Mouse (Mus musculus): Measurements from ENCODE around the gene Relb.

Gene Relb

GRCm38 (mm10) chr7:19629361-19629734 lies at the start of gene Relb:
Gene Relb (minus strand): TSS chr7:19629438.
- in situ Hi-C loops (cut with MboI, MseI): no loop called here

GRCm38 (mm10) chr7:19678901-19679300 lies 49.7 kb upstream of the Relb start:
- in situ Hi-C loops (cut with MboI, MseI): no loop called here

GRCm38 (mm10) chr7:19677872-19678271 lies 48.6 kb upstream of the Relb start, which contains the start of gene Apoc2:
Gene Apoc2 (minus strand): TSS chr7:19677941.
- in situ Hi-C loops (cut with MboI, MseI): no loop called here

- in situ Hi-C loops (cut with MboI, MseI): no loop called here
These were observed 47.4 kb upstream of the Relb start for GRCm38 (mm10) chr7:19676662-19677061.

- in situ Hi-C loops (cut with MboI, MseI): no loop called here
These were observed 46.6 kb upstream of the Relb start for GRCm38 (mm10) chr7:19675824-19676223.

GRCm38 (mm10) chr7:19673083-19673699 lies 44.0 kb upstream of the Relb start:
- in situ Hi-C loops (cut with MboI, MseI): no loop called here

GRCm38 (mm10) chr7:19671511-19671910 lies 42.3 kb upstream of the Relb start:
- in situ Hi-C loops (cut with MboI, MseI): no loop called here

- in situ Hi-C loops (cut with MboI, MseI): no loop called here
These were observed 39.9 kb upstream of the Relb start for GRCm38 (mm10) chr7:19668947-19669721.

- in situ Hi-C loops (cut with MboI, MseI): no loop called here
These were observed 38.2 kb upstream of the Relb start for GRCm38 (mm10) chr7:19667434-19667833.

GRCm38 (mm10) chr7:19666750-19667149 lies 37.5 kb upstream of the Relb start:
- in situ Hi-C loops (cut with MboI, MseI): no loop called here

- in situ Hi-C loops (cut with MboI, MseI): no loop called here
These were observed 36.0 kb upstream of the Relb start, which contains the start of gene Clptm1 for GRCm38 (mm10) chr7:19664955-19665841. Gene Clptm1 (minus strand): TSS chr7:19665033.

- in situ Hi-C loops (cut with MboI, MseI): no loop called here
These were observed 35.3 kb upstream of the Relb start for GRCm38 (mm10) chr7:19664455-19664954.

GRCm38 (mm10) chr7:19663940-19664339 lies 34.7 kb upstream of the Relb start:
- in situ Hi-C loops (cut with MboI, MseI): no loop called here

GRCm38 (mm10) chr7:19652614-19653013 lies 23.4 kb upstream of the Relb start:
- in situ Hi-C loops (cut with MboI, MseI): no loop called here

GRCm38 (mm10) chr7:19651063-19651786 lies 22.0 kb upstream of the Relb start:
- in situ Hi-C loops (cut with MboI, MseI): no loop called here

- in situ Hi-C loops (cut with MboI, MseI): no loop called here
These were observed 12.0 kb upstream of the Relb start for GRCm38 (mm10) chr7:19641223-19641622.

- in situ Hi-C loops (cut with MboI, MseI): no loop called here
These were observed 6.0 kb upstream of the Relb start for GRCm38 (mm10) chr7:19635074-19635827.

- in situ Hi-C loops (cut with MboI, MseI): no loop called here
These were observed 5.4 kb upstream of the Relb start for GRCm38 (mm10) chr7:19634591-19634990.

GRCm38 (mm10) chr7:19633855-19634254 lies 4.6 kb upstream of the Relb start:
- in situ Hi-C loops (cut with MboI, MseI): no loop called here

- in situ Hi-C loops (cut with MboI, MseI): no loop called here
These were observed 4.0 kb upstream of the Relb start for GRCm38 (mm10) chr7:19633197-19633596.

GRCm38 (mm10) chr7:19632720-19633119 lies 3.5 kb upstream of the Relb start:
- in situ Hi-C loops (cut with MboI, MseI): no loop called here
